Mouse (Mus musculus): ENCODE data around the gene Gm4792.

DNA sequence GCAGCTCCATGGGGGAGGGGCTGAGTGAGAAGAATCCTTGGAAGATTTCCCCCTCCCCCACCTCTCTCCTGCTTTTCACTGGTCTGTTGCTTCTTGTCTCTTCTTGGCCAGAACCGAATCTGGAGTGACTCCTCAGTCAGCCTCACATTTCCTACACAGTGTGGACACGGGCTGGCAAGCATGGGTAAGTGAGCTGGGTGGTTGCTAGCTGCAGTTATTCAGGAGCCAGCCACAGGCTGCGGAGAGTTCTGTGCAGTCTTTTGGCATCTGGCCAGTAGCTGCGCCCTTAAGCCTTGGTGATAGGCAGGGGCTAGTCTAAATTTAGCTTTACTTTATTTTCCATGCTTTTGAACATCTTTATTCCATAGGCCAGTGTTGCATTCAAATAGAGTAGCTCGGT, 31.5 kb upstream of the Gm4792 start:
- TF ChIP-seq GATA1 (IDR thresholded peaks at IDR 0.05; ENCODE audit: borderline replicate concordance, low read length) (no peak), FLI1 (IDR thresholded peaks at IDR 0.05; ENCODE audit: low read length) (no peak)
